Mouse (Mus musculus) lung, adult 18-20 months (tissue): Measurements from ENCODE around the gene Vps13d.

ENCODE experiments used
- DNase-seq, 2 experiments: peaks; one replicate each; pipeline ENCODE4 v3.0.0; 2022; ENCODE audit warnings: mixed read lengths in 2 of 2

Gene Vps13d

GRCm38 (mm10) chr4:145194559-145195162, at the start of gene Vps13d:
Gene Vps13d (minus strand): TSS chr4:145195005.
- DNase-seq: peak; percentile 87 to 91

GRCm38 (mm10) chr4:145242719-145243350, 48.0 kb upstream of the Vps13d start:
- no peak for DNase-seq

GRCm38 (mm10) chr4:145240723-145241231, 46.0 kb upstream of the Vps13d start:
- peak; percentile 75 to 80 for DNase-seq

GRCm38 (mm10) chr4:145239049-145239830, 44.4 kb upstream of the Vps13d start:
- peak; percentile 67 to 70 for DNase-seq

- no peak for DNase-seq
Observed at GRCm38 (mm10) chr4:145236027-145236426, 41.2 kb upstream of the Vps13d start.

- peak; percentile 43 to 53 for DNase-seq
Observed at GRCm38 (mm10) chr4:145233487-145234228, 38.9 kb upstream of the Vps13d start.

- DNase-seq: no peak
Observed at GRCm38 (mm10) chr4:145231732-145232131, 36.9 kb upstream of the Vps13d start.

- no peak for DNase-seq
Observed at GRCm38 (mm10) chr4:145230647-145231046, 35.8 kb upstream of the Vps13d start.

- DNase-seq: peak; percentile 79 to 84
Observed at GRCm38 (mm10) chr4:145229524-145230163, 34.8 kb upstream of the Vps13d start.

- no peak for DNase-seq
Observed at GRCm38 (mm10) chr4:145229051-145229450, 34.2 kb upstream of the Vps13d start.

GRCm38 (mm10) chr4:145224613-145225012, 29.8 kb upstream of the Vps13d start:
- no peak for DNase-seq

- DNase-seq: no peak
Observed at GRCm38 (mm10) chr4:145222064-145222463, 27.3 kb upstream of the Vps13d start.

- no peak for DNase-seq
Observed at GRCm38 (mm10) chr4:145221379-145221778, 26.6 kb upstream of the Vps13d start.

GRCm38 (mm10) chr4:145220001-145220400, 25.2 kb upstream of the Vps13d start:
- no peak for DNase-seq

- DNase-seq: peak; percentile 59 to 68
Observed at GRCm38 (mm10) chr4:145219240-145219985, 24.6 kb upstream of the Vps13d start.

GRCm38 (mm10) chr4:145217837-145218236, 23.0 kb upstream of the Vps13d start:
- DNase-seq: no peak

GRCm38 (mm10) chr4:145217046-145217445, 22.2 kb upstream of the Vps13d start:
- DNase-seq: no peak

- DNase-seq: no peak
Observed at GRCm38 (mm10) chr4:145215396-145215795, 20.6 kb upstream of the Vps13d start.

GRCm38 (mm10) chr4:145214786-145215174, 20.0 kb upstream of the Vps13d start:
- no peak for DNase-seq

GRCm38 (mm10) chr4:145213999-145214785, 19.4 kb upstream of the Vps13d start:
- DNase-seq: peak; percentile 91

GRCm38 (mm10) chr4:145211076-145211475, 16.3 kb upstream of the Vps13d start:
- DNase-seq: no peak
